Mouse (Mus musculus) urinary bladder, postnatal 4 days (tissue): Measurements from ENCODE around the gene 1700020L24Rik.

Experiments used
- DNase-seq, 2 experiments: peaks; one replicate each; pipeline ENCODE4 v3.0.0; 2021 to 2022; ENCODE audit warnings: low spot score in 2 of 2

The 1700020L24Rik gene

DNA sequence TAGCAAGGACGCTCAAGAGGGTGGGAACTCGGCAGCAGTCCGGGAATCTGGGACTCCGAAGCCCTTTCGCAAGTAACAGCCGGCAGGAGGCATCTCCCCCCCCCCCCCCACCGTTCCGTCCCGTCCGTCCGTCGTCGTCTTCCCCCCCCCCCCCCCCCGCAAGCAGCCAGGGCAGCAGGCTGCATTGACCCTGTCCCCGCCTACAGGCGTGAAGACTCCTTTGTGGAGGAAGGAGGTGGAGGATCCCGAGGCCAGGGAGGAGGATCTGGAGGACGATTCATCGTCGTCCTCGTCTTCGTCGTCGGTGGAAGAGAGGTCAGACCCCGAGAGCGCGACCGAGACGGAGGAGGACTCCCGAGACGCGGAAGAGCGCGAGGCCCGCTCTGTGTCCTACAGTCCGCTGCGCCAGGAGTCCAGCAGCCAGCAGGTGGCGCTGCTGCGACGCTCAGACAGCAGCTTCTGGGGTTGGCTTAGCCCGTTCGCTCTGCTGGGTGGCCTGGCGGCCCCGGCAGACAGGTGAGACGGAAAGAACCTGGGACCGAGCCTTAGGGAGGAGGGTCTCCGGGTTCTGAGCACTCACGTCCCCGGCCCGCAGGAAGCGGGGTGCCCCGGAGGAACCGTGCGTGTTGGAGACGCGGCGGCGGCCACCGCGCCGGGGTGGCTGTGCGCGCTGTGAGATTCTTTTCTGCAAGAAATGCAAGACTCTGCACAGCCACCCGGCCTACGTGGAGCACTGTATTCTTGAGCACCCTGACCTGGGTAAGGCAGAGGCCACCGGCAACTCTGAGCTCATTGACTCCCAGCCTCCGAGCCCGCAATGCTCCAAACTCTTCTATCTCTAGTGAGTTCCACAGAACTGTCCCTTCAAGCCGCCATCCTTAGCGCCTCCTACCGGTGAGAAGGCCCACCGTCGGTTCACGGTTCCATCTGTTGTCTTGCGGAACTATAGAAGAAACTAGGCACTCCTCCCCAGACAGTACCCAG, 2.9 kb downstream of the 1700020L24Rik start:
- peak; percentile 77 to 85 for DNase-seq

DNA sequence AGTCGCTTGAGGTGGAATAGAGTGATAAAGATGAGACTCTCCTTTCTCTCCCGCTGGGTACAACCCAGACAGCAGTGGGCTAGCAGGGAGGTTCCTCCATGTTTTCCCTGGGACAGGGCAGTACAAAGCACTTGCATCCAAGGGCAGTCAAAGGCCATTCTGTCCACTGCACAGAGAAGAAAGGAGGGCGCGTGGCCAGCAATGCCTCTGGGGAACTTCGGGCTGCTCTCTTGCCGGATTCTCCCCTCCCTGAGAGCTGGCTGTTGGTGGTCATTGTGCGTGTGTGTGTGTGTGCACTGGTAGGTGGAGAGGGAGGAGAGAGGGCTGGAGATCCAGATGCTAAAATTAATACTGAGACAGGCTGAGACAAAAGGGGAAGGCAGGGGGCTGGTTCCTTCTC, 3.8 kb downstream of the 1700020L24Rik start:
- DNase-seq: no peak

DNA sequence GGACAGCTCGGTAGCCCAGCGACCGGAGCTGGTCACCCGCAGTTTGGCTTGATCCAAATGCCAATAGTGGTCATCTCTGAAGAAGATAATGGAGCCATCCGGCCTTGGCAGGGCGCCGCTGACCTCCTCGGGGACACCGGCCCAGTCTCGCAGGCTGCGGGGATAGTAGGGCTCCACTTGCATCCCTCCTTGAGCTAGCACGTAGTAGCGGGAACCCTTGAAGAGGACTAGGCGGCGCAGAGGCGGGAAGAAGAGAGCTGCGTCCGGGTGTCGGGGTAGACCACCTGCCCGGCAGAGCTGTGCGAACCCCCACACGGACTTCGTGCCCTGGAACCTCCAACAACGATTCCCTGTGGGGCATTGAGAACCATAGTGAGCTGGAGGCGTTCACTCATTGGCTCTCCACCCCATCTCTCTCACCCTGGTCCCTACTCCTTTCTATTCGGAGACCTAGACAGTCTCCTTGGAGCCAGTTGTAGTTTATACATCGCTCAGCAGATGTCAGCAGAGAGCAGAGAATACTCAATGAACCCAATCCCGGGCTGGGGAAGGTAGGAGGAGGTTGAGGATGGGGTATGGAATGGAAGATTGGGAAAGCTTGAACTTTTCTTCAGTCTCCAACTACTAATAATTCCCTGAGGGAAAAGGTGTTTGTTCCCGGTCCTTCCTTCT, 5.3 kb downstream of the 1700020L24Rik start:
- peak in 1 of 2 experiments; percentile 62 for DNase-seq

DNA sequence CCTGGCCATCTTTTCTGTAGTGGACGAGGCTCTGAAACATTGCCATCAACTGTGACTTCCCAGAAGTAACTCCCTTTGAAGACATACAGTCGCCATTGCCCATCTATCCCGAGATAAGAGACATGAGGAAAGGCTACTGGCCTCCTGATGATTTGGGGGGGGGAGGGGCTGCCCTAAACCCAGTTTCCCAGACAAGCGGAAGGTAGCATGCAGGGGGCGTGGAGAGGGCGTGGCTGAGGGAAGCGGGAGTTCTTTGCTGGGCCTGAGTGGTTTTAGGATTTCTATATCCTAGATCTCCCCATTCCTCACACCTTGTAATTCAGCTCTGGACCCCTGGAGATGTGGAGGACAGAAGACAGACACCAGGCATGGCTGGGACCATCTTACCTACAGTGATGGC, 6.3 kb downstream of the 1700020L24Rik start:
- DNase-seq: no peak

DNA sequence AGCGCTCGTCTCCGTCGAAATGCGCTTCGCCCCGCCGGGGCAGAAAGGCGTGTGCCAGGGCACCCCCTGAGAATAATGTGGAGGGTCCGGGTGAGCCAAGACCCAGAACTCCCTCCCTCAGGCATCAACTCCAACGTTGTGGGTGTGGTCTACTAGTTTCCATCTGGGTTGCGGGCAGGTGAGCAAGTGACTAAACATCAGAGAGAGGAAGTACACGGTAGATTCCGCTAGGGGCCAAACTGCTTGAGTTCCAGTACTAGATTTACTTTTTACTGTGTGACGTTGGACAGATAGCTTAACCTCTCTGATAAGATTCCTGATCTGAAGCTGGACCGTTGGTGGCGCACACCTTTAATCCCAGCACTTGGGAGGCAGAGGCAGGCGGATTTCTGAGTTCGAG, 7.5 kb downstream of the 1700020L24Rik start:
- DNase-seq: no peak

DNA sequence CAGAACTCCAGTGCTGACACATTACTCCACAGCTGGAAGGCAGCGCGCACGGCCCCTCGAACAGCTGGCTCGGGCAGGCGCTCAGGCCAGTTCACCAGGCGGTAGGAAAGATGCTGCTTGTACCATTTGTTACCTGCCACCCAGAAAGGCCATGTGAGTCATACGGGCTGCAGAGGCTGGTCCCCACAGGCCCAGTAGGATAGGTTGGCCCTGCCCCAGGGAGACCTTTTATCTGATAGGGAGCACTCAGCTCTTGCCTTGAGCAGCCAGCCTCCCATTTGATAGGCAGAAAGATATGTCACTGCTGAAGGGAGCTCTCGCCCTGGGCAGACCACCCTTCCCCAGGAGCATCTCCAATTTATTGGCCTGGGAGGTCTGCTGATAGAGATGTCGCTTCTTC, 10.1 kb downstream of the 1700020L24Rik start:
- no peak for DNase-seq

DNA sequence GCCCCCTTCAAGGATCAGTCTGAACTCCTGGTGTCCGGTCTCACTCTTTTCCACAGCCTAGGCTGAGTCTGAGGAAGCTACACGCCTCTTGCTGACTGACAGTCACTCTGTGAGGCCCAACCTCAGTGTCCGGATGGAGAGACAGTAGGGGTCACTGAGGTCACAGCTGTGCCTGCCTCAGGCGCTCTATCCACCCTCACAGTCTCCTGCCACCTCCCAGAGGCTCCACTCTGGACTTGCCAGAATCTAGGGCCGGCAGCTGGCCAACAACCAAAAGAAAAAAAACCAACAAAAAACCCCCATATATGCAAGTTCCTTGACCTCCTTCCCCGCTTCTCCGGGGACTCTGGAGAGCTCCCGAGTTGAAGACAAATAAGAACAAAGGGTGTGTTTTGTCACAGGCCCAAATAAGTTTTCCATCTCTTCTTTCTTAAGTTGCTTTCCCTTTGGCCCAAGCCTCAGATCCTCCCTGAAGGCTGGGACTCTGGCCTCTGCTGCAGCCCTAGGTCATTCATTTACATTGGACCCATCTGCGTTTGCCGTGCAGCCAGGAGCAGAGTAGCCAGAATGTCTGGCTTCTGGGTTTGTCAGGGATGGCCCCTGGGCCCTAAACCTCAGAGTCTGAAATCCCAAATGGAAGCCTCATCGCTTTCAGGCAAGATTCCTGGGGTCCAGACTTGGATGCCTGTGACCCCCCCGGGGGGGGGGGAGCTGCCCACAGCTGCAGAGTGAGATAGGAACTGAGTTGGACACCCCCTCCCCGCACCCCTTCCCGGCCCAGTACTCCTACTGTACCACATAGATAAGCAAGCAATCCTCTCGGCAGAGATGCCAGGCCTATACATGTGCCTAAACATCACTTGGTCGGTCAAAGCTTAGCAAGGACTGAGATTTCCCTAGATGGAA, 10.8 kb downstream of the 1700020L24Rik start:
- DNase-seq: peak in 1 of 2 experiments; percentile 47

DNA sequence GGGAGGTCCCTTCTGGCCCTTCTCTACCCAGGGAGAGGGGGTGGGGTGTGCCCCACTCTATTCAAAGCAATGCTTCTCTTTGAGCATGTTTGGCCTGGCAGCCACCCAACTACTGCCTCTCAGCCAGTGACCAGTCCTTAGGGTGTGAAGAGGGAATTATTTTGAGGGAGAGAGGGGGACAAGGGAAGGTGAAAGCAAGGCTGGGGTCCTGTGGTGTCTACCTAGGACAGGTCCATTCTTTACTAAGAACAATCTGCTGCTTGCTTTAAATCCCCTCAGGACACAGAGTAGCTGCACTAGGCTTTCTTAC, 11.4 kb downstream of the 1700020L24Rik start:
- DNase-seq: no peak

DNA sequence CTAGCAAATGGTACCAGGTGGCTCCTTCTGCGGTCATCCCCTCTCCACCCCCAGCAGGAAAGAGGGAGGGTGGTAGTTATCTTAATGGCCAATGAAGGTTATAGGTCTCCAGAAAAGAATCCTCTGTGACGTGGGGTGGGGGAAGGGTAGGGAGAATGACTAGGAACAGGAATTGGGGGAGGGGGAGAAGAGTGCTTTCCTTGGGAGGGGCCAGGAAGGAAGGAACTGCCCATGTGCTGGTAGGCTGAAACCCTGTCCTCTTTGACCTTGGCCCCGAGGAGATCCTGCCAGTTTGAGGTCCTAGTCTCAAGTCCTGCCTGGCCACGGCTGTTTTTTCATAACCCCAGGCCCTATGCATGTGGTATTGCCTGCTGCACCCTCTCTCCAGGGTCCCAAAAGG, 11.8 kb downstream of the 1700020L24Rik start:
- no peak for DNase-seq

DNA sequence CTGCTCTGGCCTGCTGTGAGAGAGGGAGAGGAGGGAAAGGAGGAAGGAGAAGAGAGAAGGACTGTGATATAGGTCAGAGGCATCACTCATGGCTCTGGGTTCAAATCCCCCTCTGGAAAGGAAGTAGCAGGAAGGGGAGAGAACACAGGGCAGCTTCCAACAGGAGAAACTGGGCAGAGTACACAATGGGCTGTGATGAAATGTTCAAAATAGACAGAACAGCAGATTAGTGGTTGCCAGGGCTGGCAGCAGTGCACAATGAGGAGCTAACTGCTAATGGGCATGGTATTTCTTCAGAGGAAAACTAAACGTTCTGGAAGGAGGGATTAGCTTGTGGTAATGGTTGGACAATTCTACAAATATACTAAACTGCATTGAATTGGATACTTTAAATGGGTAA, 13.1 kb downstream of the 1700020L24Rik start:
- DNase-seq: no peak

DNA sequence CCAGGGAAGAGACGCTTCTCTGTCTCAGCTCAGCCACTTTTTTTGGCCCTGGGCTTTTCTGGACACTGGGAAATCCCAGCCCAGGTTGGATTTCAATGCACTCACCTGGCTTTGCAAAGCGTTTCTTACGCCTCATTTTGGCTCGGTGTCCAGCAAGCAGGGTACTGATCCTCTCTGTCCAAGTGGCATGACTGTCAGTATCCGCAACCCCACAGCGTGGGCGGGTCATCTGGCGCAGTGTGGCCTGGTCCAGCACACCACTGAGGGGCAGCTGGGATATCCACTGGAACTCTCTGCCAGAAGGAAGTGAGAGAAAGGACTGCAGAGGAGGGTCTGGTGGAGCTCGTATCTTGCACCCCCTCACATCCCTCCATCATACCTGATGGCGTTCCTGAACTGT, 13.8 kb downstream of the 1700020L24Rik start:
- DNase-seq: no peak

DNA sequence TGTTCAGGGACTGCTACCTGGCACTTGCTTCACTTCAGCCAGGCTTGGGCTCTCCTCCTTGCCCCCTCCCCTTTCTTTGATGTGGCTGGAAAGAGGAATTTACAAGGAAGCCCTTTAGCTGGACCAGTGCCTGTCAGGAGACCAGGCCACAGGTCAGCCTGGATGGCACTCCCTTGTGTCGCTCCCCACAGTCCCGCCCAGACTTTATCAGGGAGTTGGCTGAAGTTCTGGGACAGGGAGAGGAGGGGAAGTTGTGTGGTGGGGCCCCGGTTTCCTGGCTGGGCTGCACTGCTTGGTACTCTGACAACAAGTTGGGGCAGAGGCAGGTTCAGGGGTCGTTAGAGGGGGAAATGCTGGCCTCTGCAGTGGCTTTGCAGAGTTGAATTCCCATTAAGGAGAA, 17.1 kb downstream of the 1700020L24Rik start:
- no peak for DNase-seq

DNA sequence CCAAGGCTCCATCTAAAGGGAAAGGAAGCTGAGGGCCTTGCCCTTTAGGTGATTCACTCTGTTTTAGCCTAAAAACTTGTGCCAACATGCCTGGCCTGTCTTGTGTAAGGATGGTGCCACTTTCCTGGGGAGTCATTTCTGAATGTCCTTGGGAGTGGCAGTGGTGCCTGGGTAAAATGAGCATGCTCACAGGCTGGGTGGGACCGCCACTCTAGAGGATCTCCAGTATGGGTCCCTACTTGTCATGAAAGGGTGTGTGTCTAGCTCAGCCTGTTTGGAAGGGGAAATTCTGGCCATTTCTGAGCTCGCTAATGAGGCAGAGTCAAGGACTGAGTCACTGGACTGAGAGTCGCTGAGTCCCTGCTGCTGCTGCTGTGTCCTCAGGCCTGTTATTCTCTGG, 18.1 kb downstream of the 1700020L24Rik start:
- DNase-seq: no peak

DNA sequence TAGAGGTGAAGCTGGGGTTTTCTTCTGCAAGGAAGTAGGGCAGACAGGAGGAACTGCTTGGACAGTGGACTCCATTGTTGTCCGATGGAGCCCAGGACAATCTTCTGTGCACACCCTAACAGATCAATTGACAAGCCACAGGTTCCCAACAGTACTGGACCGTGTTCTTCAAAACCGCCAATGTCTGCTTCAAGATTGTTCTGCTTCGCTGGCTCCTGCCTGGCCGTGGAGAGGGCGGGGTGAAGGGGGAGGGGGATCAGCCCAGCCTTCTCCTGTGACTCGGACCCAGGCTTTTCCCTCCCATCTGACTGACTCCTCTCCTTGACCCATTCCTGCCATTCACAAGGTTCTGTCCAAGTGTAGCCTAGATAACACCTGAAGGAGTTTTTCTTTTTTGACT, 19.8 kb downstream of the 1700020L24Rik start:
- no peak for DNase-seq

DNA sequence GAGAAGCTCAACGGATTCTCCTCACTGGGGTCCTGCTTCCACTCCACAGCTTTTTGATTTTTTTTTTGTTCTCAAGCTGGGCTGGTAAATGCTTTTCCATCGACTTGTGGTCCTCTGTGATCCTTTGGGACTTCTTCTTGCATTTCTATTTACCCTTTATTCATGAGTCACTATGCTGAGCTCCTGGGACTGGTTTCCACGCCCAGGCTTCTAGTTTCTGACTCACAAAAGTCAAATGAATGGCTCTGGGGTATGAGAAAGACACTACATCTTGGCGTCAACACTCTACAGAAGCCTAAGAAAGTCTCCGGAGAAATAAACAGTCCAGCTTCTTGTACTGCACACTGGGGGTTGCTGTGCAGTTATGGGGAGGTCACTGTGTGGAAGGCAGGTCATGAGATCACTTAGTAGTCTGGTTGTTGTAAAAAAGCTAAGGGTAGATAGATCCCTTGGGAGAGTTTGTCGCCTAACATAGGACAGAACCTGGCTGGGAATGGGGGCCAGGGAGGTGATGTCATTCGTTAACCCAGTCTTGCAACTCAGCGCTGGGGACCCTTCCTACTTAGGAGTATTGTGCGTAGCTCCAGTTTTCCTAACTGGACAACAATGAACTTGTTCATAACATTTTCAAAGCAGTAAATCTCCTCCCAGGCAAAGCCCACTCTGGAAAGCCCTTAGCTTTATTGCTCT, 20.6 kb downstream of the 1700020L24Rik start:
- no peak for DNase-seq

DNA sequence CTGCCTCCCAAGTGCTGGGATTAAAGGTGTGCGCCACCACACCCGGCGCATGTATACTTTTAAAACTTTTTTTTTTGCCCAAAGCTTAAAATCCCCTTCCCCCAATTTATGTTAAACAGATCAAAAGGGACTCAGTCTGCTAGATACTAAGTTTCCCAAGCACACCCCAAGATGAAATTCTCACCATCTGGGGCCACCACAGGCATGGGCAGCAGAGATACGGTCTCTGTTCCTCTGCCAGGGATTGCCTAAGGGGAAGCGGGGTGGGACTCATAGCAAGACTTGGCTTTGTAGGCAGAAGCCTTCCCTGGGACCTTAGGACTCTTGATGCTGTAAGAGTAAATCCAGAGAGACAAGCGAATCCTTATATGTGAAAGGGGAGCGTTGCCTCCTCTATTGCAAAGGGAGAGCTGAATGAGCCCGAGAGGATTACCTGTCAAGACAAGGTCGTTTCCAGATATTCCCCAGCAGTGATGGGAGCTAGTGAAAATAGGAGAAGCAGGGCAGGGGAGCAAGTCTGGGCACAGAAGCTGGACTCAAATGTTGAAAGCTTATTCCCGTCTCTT, 24.1 kb downstream of the 1700020L24Rik start:
- peak in 1 of 2 experiments; percentile 8 for DNase-seq

DNA sequence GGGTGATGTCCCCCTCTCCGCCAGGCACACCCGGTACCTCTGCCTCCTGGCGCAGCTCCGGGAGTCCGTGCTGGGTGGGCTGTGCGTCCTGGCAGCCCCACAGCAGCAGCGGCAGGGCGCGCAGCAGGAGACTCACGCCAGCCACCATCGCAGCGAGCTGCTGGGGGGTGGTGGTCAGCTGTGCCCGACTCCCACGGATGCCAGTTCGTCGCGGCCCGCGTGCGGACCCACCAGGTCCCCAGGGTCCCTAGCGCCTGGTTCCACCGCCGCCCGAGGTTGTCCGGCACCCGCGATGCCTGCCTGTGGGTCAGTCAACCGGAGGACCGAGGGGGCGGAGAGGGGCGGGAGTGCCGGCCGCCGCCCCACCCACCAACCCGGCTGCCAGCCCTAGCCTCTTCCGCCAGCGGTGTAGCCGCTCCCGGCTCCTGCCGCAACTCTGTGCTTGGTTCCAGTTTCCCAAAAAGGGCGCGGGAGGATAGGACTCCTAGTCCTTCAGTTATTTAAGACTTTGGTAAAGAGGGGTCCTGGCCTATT, 25.3 kb downstream of the 1700020L24Rik start, which contains the start of gene Mmp28:
Gene Mmp28 (minus strand): TSS at position 361 of the 534 bp plus-strand sequence.
- DNase-seq: peak in 1 of 2 experiments; percentile 49

DNA sequence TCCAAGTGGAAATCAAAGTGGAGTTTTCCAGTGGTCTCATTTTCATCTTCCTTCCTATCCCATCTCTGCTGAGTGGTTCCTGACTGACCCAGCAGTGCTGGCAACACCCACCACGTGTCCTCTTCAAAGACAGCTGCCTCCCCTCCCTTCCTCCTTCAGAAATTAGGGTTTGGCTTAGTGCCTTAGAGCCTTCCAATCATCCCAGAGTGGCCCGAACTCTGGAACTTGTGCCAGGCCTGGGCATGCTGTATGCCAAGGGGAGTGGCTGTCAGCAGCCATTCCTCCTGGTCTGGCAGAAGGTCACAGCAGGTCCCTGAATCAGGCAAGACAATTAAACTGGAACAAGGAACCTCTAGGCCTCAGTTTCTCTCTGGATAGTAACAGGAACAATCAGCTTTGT, 28.5 kb downstream of the 1700020L24Rik start:
- DNase-seq: peak in 1 of 2 experiments; percentile 17

DNA sequence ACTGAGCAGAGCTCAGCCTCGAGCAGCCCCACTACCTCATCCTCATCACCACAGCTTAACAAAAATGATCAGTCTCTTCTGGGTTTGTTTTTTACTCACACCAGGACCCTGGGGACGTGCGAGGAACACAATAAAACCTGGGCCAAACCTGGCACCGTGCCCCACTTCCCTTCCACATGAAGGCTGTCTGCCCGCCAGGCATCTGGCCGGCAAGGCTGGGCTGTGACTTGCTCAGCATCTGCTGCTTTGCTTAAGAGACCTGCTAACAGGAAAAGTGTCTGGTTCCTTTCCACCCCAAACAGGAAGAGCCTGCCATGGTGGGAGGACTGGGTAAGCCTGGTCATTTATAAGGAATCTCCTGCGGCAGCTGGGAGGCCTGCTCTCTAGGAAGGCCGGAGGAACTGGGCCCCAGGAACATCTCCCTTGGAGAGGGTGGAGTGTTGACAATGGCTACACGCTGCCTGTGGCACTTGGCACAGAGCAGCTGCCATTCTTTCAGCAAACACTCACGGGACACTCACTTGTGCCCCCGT, 29.7 kb downstream of the 1700020L24Rik start:
- DNase-seq: peak in 1 of 2 experiments; percentile 31

DNA sequence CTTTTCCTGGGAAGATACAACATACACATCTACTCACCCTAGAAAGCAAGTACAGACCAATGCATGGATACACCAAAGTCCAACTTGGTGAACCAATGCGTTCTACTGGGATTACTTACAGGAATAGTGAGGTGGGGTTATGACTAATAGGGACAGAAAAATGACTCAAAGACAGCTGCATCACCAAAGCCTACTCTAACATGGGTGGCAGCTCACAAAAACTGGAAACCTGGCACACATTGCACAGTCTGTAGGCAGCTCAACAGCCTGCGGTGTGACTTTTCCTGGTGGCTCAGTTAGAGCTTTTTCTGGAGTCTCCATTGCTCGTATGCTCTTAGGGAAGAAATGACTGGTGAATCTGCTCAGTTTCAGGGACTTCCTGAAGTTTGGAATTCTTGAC, 31.3 kb downstream of the 1700020L24Rik start:
- DNase-seq: peak in 1 of 2 experiments; percentile 4
